Mouse (Mus musculus): Measurements from ENCODE around the gene Mageb5.
"Not testable (repeated sequence)": the region's sequence is repeated elsewhere in the genome, so short reads cannot be mapped to it uniquely, and the experiment has no call there.

Mageb5 gene

GRCm38 (mm10) chrX:91782918-91783317 is at the start of gene Mageb5:
Mageb5 (minus strand) TSS chrX:91783018.
- not testable (repeated sequence) for DNase-seq

DNA sequence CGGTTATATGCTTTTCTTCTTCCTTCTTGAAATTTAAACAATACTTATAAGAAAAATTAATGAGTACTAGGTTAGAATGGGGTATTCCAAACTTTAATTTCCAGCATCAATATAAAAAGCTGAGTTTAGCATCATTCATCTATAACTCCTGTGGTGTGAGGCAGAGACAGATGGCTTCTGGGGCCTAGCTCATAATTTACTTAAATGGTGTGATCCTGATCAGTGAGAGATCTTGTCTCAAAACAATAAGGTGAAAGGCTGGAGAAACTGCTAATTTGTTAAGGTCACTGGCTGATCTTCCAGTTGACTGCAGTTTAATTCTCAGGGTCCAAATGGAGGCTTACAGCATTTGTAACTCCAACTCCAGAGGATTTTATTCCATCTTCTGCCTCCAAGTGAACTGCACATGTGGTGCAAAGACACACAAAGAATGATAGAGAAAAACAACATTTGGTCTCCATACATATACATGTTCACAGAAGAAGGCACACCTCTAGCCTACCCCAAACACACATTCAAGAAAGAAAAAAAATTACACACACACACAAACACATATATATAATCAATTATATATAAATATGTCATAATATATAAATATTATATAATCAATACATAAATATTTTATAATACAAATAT is 23.1 kb downstream of the Mageb5 start:
- not testable (repeated sequence) for DNase-seq
